Mouse (Mus musculus): ENCODE results near the gene Blcap. TPM values are rescaled to one million over a fixed set of nuclear protein-coding genes. Genes with fewer than 3 reads are reported as not detected.
"Not testable (repeated sequence)": the region's sequence is repeated elsewhere in the genome, so short reads cannot be mapped to it uniquely, and the experiment has no call there.

The Blcap gene
- 100 to 1,000 TPM; 120 to 136 TPM for total RNA-seq (2021)
- long read RNA-seq, transcript Blcap-202 (2 exons, 2,056 nt) = major isoform, 218 of 233 reads
- long read RNA-seq, partial matches to known transcripts = 0 of 233 reads
- long read RNA-seq, other reads (novel, unspliced or antisense) = 10 of 233 reads

DNA sequence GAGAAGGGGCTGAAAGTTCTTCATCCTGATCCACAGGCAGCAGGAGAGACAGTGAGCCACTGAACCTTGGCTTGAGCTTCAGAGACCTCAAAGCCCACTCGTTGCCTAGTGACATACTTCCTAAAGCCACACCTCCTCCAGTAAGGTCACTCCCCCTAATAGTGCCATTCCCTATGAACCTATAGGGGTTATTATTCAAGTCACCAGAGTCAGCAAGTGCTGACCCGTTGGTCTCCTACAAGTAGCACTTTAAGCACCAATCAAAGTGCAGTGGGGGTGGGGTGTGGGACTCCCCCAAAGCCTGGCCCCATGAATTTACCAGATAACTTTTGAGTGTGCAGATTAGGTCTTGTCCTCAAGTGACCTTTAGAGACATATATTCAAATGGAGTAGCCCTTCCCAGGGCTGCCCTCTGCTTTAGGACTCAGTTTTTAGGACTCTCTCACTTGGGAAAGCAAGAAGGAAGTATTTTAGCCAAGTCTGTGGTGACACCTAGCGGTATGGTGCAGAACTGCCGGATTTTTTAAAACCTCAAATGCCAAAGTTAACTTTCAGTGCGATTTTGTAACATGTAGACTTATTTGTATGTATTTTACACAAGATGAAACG is at the start of gene Blcap:
Blcap (minus strand) TSS at position 51 of the 609 bp plus-strand sequence.
- peak in 1 of 2 experiments; percentile 81 for DNase-seq (ENCODE audit: low spot score in 2 of 2)

- no peak for DNase-seq (ENCODE audit: low spot score in 2 of 2)
Measured at GRCm38 (mm10) chr2:157618393-157618792, 47.3 kb upstream of the Blcap start.

GRCm38 (mm10) chr2:157613997-157614396 is 42.9 kb upstream of the Blcap start:
- no peak for DNase-seq (ENCODE audit: low spot score in 2 of 2)

- DNase-seq (ENCODE audit: low spot score in 2 of 2) = no peak
Measured at GRCm38 (mm10) chr2:157611735-157612134, 40.7 kb upstream of the Blcap start.

GRCm38 (mm10) chr2:157607542-157608236 is 36.6 kb upstream of the Blcap start:
- DNase-seq (ENCODE audit: low spot score in 2 of 2) = no peak

DNA sequence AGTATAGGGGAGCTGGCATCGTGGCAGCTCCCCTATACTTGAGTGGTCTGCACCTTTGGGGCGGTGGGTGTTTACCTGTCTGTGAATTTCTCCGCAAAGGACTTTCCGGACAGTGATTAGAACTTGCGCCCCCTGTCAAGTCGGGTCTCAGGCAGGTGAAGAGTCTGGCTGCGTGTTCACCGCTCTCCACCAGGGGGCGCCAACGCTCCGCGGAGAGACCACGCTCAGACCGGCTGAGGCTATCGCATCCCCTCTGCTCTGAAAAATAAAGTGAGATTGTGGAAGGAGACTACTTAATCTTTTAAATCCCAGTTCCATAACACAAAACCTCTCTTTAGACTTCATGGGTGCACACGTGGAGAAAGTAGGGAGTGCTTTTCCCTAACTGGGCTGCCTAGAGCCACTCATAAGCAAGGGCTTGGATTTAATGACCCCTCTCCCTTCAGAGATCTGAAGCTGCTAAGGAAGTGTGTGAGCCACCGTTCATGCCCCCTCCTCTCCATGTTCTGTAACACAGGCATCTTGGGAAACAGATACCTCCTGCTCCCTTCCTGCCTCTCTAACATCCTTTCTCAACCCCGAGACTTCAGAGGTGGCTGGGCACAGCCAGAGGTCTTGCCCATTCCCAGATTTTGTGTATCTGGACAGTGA is 34.1 kb upstream of the Blcap start:
- DNase-seq (ENCODE audit: low spot score in 2 of 2) = peak; percentile 68 to 84

- DNase-seq (ENCODE audit: low spot score in 2 of 2) = no peak
Measured at GRCm38 (mm10) chr2:157601435-157601839, 30.4 kb upstream of the Blcap start.

DNA sequence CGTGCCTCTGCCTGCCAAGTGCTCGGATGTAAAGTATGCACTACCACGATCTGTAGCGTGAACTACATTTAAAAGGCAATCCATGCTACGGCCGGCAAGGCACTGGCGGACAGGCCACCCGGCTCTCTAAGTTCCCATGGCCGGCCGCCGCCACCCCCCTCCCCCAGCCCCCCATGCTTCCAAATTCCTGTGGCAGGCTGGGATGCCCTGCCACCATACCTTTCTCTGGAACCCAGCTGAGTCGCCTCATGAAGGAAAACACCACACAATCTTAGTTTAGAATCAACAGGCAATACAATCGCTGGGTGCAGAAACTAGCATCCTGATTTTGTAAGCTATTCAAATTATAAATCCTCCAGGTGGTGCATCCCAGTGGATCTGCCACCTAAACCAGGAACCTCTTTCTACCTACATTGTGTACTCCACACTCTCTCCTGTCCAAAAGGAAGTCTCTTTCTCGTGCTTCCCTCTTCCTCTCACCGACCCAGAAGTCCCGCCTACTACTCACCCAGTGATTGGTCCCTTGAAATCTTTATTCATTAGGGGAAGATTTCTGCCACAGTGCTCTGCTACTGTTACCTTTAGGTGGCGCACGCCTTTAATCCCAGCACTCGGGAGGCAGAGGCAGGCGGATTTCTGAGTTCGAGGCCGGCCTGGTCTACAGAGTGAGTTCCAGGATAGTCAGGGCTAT is 25.9 kb upstream of the Blcap start:
- DNase-seq (ENCODE audit: low spot score in 2 of 2) = no peak

DNA sequence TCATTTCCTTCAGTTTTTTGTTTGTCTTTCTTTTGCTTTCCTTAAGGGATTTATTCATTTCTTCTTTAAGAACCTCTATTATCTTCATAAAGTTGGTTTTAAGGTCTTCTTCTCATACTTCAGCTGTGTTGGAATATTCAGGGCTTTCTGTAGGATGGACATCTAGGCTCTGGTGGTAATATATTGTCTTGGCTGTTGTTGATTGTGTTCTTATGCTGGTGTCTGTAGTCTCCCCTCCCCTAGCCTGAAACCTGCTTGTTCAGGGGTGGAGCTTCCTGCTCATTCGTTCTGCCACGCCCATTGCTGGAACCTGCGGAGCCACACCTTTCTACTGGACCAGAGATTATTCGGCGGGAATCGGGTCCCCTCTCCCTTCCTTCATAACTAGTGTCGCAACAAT is 14.3 kb upstream of the Blcap start:
- DNase-seq (ENCODE audit: low spot score in 2 of 2) = not testable (repeated sequence)

DNA sequence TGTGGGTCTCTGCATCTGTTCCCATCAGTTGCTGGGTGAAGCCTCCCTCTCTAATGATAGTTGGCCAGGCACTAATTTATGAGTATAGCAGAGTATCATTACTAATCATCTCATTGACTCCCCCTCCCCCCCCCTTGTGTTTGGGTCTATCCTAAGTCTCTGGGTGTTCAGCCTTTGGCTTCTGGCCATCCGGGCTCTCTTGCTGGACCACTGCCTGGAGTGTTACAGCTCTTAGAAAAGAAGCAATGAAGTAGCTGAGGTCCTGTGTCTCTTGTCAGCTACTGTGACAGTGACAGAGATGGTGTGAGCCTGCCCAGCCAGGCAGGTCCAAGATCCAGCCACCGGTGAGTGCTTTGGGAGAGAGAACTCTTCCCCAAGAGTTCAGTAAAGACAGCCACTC is 1.7 kb upstream of the Blcap start:
- DNase-seq (ENCODE audit: low spot score in 2 of 2) = no peak

GRCm38 (mm10) chr2:157569796-157570485 is 1.1 kb downstream of the Blcap start:
- DNase-seq (ENCODE audit: low spot score in 2 of 2) = no peak

DNA sequence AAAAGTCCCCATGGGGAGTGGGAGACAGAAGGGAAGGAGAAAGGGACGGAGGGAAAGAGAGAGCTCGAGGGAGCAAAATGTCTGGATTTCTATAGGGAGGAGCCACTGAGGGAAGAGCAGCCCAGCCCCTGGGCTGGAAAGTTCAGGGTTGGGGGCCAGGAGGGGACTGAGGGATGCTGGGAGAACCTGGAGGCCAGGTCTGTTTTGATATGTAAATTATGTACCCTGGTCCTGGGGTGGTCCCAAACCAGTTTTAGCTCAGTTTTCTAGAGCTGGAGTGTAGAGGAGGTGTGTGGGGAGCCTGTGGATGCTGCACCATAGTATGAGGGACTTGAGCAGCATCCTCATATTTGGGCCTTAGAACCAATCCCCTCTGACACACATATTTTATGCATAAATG is 2.2 kb downstream of the Blcap start:
- DNase-seq (ENCODE audit: low spot score in 2 of 2) = no peak

- no peak for DNase-seq (ENCODE audit: low spot score in 2 of 2)
Measured at GRCm38 (mm10) chr2:157567235-157567961, 3.7 kb downstream of the Blcap start.

DNA sequence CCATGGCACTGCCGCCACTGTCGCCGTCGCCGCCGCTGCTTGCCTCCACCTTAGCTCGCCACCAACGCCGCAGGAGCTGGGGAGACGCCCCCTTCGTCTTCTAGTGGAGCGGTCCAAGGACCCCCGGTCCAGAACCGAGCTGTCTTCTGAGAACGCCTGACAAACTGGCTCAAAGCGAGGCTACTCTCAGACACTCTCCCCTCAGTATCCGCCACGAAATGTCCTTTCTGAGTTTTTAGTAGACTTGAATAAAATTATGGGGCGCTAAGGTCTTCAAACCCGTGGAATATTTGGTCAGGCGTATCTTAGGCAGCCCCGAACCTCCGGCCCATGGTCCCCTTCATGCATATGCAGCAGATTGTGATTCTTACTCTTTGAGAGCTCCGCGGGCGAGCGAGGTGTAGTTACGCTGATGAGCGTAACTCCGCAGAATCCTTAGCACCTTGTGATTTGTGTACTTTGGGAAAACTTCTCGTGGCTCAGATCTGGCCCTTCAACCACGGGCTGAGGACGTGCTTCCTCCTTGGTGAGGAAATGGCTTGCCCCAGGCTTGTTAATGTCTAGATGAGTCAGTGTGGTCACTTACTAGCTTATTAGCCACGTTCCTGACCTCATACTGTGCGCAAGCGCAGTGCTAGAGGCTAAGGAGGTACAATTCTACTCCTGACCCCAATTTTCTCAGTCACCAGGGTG is 4.7 kb downstream of the Blcap start:
- peak; percentile 78 to 90 for DNase-seq (ENCODE audit: low spot score in 2 of 2)

- DNase-seq (ENCODE audit: low spot score in 2 of 2) = no peak
Measured at GRCm38 (mm10) chr2:157565898-157566259, 5.2 kb downstream of the Blcap start.

- DNase-seq (ENCODE audit: low spot score in 2 of 2) = no peak
Measured at GRCm38 (mm10) chr2:157565446-157565845, 5.6 kb downstream of the Blcap start.

DNA sequence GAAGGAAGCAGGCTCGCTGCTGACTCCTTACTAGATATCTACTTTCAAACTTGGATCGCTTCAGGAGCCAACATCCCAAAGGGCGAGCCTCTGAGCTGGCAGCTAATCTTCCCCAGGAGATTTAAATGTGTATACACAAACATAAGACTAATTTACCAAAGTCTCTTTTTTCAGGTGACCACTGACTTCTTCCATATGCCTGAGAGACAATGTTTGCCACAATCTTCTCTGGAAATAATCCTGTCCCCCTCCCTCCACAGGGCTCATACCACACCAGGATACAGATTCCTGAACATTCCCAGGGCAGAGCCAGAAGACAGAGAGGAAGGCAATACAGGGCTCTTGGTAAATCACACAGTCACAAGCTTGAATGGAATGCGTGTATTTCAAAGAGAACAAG is 6.4 kb downstream of the Blcap start:
- no peak for DNase-seq (ENCODE audit: low spot score in 2 of 2)

DNA sequence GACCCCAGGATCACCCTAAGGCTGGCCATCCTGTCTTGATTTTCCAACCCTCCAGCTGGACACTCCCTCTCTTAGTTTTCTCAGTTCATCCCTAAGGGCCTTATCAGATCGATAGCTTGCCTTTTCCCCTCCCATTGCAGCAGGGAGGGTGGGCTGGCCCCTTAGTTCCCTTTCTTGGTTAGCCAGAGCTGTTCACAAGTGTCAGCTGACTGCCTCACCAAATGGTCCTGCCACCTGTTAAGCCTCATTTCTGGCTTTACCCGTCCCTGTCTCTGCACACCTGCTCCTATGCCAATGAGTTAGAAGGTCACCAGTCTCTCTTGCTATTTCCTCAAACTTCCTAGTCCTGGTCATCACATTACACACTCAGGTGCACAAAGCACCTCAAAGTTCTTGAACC is 8.0 kb downstream of the Blcap start:
- no peak for DNase-seq (ENCODE audit: low spot score in 2 of 2)

GRCm38 (mm10) chr2:157561165-157561836 is 9.8 kb downstream of the Blcap start:
- DNase-seq (ENCODE audit: low spot score in 2 of 2) = peak in 1 of 2 experiments; percentile 73

All from layer of hippocampus, adult 18-20 months (tissue).